Mouse (Mus musculus) cortical plate, adult 2 months (tissue): Measurements from ENCODE around the gene Dnajc28.

Source experiments
- CTCF ChIP-seq: fragments of 200-500 bp; IDR thresholded peaks from 2 replicates; pipeline ENCODE4 v1.5.1; 2011; ENCODE audit warnings: mild to moderate bottlenecking, control low read depth, low read length; ENCODE audit not compliant: insufficient read depth; ENCODE audit errors: extremely low read depth
- POLR2A ChIP-seq: fragments of 200-500 bp; IDR thresholded peaks from 2 replicates; pipeline ENCODE4 v1.6.1; 2011; ENCODE audit warnings: mild to moderate bottlenecking, low read length, control low read depth; ENCODE audit not compliant: insufficient read depth; ENCODE audit errors: extremely low read depth

DNA sequence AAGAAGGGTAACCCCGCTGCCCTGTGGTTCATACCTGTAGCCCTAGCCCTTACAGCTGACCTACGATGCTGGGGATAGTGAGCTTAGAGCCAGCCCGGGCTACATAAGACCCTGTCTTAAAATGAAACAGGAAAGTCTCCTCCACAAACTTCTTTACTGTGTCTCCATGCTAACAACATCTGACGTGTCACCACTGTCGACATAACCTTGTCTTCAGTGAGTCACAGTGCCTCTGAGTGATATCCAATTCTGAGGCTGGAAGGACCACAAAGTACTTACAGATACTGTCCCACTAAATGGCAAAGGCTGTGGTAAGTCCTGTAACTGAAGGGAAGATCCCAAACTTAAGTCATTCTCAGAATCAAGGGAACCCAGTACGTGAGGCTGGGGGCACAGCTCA lies 32.6 kb downstream of the Dnajc28 start:
- no peak for TF ChIP-seq CTCF
- TF ChIP-seq POLR2A = no peak
